Comparison of ENCODE assay signal across 10 mouse cellular contexts in the genomic region with DNA sequence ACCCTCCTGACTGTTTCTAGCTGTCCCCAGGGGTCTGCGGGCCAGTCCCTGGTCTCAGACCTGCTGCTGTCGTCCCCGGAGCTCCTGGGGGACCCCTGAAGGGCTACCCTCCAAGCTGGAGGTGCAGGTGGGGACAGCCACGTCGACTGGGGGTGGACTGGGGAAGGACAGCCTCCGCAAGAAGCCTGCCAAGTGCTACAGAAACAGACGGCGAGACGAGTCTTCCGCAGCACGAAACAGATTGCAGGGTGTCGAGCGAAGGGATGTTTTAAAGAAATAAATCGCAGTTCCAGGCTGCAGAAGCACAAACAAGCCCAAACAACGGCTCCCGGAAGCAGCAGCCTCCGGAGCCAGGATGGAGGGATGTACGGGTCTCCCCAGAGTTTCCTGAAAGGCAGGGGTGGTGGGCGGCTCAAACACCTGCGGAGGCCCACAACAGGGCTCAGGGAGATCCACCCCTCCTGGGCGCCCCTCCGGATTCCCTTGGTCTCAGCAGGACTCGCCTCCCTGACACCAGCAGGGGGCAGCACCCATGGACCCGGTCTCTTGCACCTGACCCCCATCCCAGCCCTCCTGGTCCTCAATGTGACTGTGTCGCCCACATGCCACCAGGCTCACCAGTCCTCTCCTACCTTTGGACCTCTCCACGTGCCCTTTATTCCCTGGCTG. TPM values are rescaled to one million over a fixed set of nuclear protein-coding genes. Genes with fewer than 3 reads are reported as not detected.
DNase-seq lines count a peak whose midpoint lies in the region; ATAC-seq and TF ChIP-seq lines count a peak whose summit lies in the region.
"Had no signal": no experiment of that assay in that cellular context is flagged by ENCODE, and none has a peak within 500 bp of the region (broad histone marks: within the 10 kb centered on the region; RNA-seq: fewer than 3 reads in every experiment).

No protein-coding gene starts in this region.

- ATAC-seq in intestine, embryonic 14.5 days (replicated peaks; ENCODE audit: low FRiP score, low TSS enrichment, low read depth) = no peak
- no peak for ATAC-seq in intestine, embryonic 16.5 days
- peak; percentile 34 to 44; a peak in 2 of 4 replicates for ATAC-seq in hematopoietic stem cell, adult 5-6 weeks (replicated peaks in 1 of 2; ENCODE audit: insufficient read depth in 1 of 2, low FRiP score in 2 of 2, low TSS enrichment in 1 of 2, low read depth in 1 of 2, poor library complexity in 2 of 2, severe bottlenecking in 2 of 2)

- no peaks in the 10 kb centered on the region for H3K79me3 ChIP-seq in C2C12 (ENCODE audit: low read depth)

- DNase-seq in intestine, embryonic 14.5 days (ENCODE audit: low spot score) = no peak
- peak; percentile 78 to 81 for DNase-seq in cerebellum, adult 18-20 months
- peak; percentile 76 to 93 for DNase-seq in left cerebral cortex, postnatal 25 days (ENCODE audit: low spot score in 2 of 2)
- DNase-seq in testis, postnatal 14 days (ENCODE audit: low spot score) = peak; percentile 68
- no peak for DNase-seq in heart, postnatal 25 days (ENCODE audit: low spot score)

- no peak overlapping the region for H3K9ac ChIP-seq in intestine, embryonic 14.5 days (ENCODE audit: low read length)
- no peak overlapping the region; the same call in 1 of the 2 replicates for H3K9ac ChIP-seq in intestine, embryonic 16.5 days (ENCODE audit: low read depth, low read length)
- H3K9ac ChIP-seq: heart, embryonic 13.5 days had no signal

- 47% methylated on average over 25 of the region's 26 CpGs for WGBS in intestine, embryonic 14.5 days
- whole genome bisulfite sequencing in intestine, embryonic 16.5 days = 58% methylated on average over 25 of the region's 26 CpGs

- peaks cover 10% of the 10 kb centered on the region for H3K36me3 ChIP-seq in intestine, embryonic 14.5 days (ENCODE audit: control insufficient read depth, insufficient read depth, low read length)
- no peaks in the 10 kb centered on the region for H3K36me3 ChIP-seq in intestine, embryonic 16.5 days (ENCODE audit: control insufficient read depth, insufficient read depth, low read length)
- no peaks in the 10 kb centered on the region for H3K36me3 ChIP-seq in C2C12 (ENCODE audit: control insufficient read depth, insufficient read depth)

- no peak overlapping the region for H3K4me3 ChIP-seq in intestine, embryonic 14.5 days (ENCODE audit: low read depth, low read length)
- H3K4me3 ChIP-seq in intestine, embryonic 16.5 days (ENCODE audit: low read length) = no peak overlapping the region
- no peak overlapping the region for H3K4me3 ChIP-seq in C2C12 (ENCODE audit: insufficient read depth, poor library complexity, severe bottlenecking)
- H3K4me3 ChIP-seq: heart, embryonic 13.5 days; myocyte had no signal

- TF ChIP-seq CTCF in C2C12 (IDR thresholded peaks at IDR 0.05; ENCODE audit: control insufficient read depth, insufficient read depth, insufficient read length) = peak; percentile 60

- no peaks in the 10 kb centered on the region for H3K9me3 ChIP-seq in intestine, embryonic 14.5 days (ENCODE audit: control insufficient read depth, low read length)
- H3K9me3 ChIP-seq in intestine, embryonic 16.5 days (ENCODE audit: control insufficient read depth, low read length) = no peaks in the 10 kb centered on the region
- H3K9me3 ChIP-seq: heart, embryonic 13.5 days had no signal

- H3K4me1 ChIP-seq in intestine, embryonic 14.5 days (replicated peaks; ENCODE audit: control insufficient read depth, insufficient read depth, low read length) = peaks cover 5% of the 10 kb centered on the region
- peaks cover 6% of the 10 kb centered on the region for H3K4me1 ChIP-seq in intestine, embryonic 16.5 days (ENCODE audit: control insufficient read depth, insufficient read depth, low read length)

- peak overlapping the region; percentile 7; the same call in 1 of the 2 replicates for H3K27ac ChIP-seq in intestine, embryonic 14.5 days (ENCODE audit: low read depth)
- H3K27ac ChIP-seq in intestine, embryonic 16.5 days (ENCODE audit: low read length) = no peak overlapping the region; the same call in 1 of the 2 replicates
- H3K27ac ChIP-seq: heart, embryonic 13.5 days had no signal

- no peak overlapping the region for H3K4me2 ChIP-seq in intestine, embryonic 14.5 days (ENCODE audit: low read length)
- no peak overlapping the region for H3K4me2 ChIP-seq in intestine, embryonic 16.5 days (ENCODE audit: low read depth, low read length)
- H3K4me2 ChIP-seq: heart, embryonic 13.5 days had no signal

- H3ac ChIP-seq in C2C12 (ENCODE audit: control insufficient read depth, insufficient read length, low read depth) = no peak overlapping the region

- H3K79me2 ChIP-seq in C2C12 (ENCODE audit: control insufficient read depth, insufficient read depth) = no peaks in the 10 kb centered on the region

- no peaks in the 10 kb centered on the region for H3K27me3 ChIP-seq in intestine, embryonic 14.5 days (replicated peaks; ENCODE audit: control insufficient read depth, insufficient read depth, low read length)
- H3K27me3 ChIP-seq in intestine, embryonic 16.5 days (replicated peaks; ENCODE audit: control insufficient read depth, insufficient read depth, low read length) = no peaks in the 10 kb centered on the region
- no peaks in the 10 kb centered on the region for H3K27me3 ChIP-seq in C2C12 (ENCODE audit: control insufficient read depth, insufficient read depth, insufficient read length)
- H3K27me3 ChIP-seq: heart, embryonic 13.5 days had no signal

- intact Hi-C loops in left cerebral cortex, postnatal 25 days (cut with DNase I) = no loop called here
- intact Hi-C loops in heart, postnatal 25 days (cut with DNase I) = no loop called here

TF ChIP-seq in C2C12, 6 proteins besides CTCF, POLR2A, EP300 and RAD21:
- TF ChIP-seq CEBPB (IDR thresholded peaks at IDR 0.05; ENCODE audit: low read depth) (no peak), MYOG (IDR thresholded peaks at IDR 0.05; ENCODE audit: control insufficient read depth, extremely low read depth, insufficient read length) (no peak), FOSL1 (IDR thresholded peaks at IDR 0.05; ENCODE audit: insufficient read depth, low read length, poor library complexity, severe bottlenecking) (no peak), MAX (IDR thresholded peaks at IDR 0.05) (no peak), USF1 (IDR thresholded peaks at IDR 0.05; ENCODE audit: low read depth) (no peak), MYOD1 (IDR thresholded peaks at IDR 0.05; ENCODE audit: control insufficient read depth, insufficient read length, low read depth) (no peak)

RNA-seq across cellular contexts. Expression of a gene that starts 29.6 kb away (rescaled TPM):
- polyA plus RNA-seq in intestine, embryonic 14.5 days (2014; fragmentation: Nextera tagmentation; extraction: Ambion mirVana) = 12.2 and 13.0 TPM in 2 replicates
- polyA plus RNA-seq in intestine, embryonic 16.5 days (2015; fragmentation: Nextera tagmentation; extraction: Ambion mirVana) = 11.0 and 12.7 TPM in 2 replicates
- polyA plus RNA-seq in C2C12 (2012; fragmentation: generic; extraction: Trizol) = 4.9 TPM
- total RNA-seq in hematopoietic stem cell, adult 5-6 weeks (2017) = 5.5 TPM in 2 replicates
- total RNA-seq in left cerebral cortex, postnatal 25 days (2021) = 10 to 100 TPM; 32.1 to 40.9 TPM
- total RNA-seq in heart, postnatal 25 days (2021) = 10 to 100 TPM; 65.1 to 66.4 TPM

RNA-seq across cellular contexts. Expression of a gene that starts 29.7 kb away (rescaled TPM):
- 4.0 and 5.1 TPM in 2 replicates for polyA plus RNA-seq in intestine, embryonic 14.5 days (2014; fragmentation: Nextera tagmentation; extraction: Ambion mirVana)
- 1.4 and 2.8 TPM in 2 replicates for polyA plus RNA-seq in intestine, embryonic 16.5 days (2015; fragmentation: Nextera tagmentation; extraction: Ambion mirVana)
- polyA plus RNA-seq in C2C12 (2012; fragmentation: generic; extraction: Trizol) = 0.12 TPM
- total RNA-seq in hematopoietic stem cell, adult 5-6 weeks (2017) = 16.1 and 17.6 TPM in 2 replicates
- total RNA-seq in left cerebral cortex, postnatal 25 days (2021) = 1 to 10 TPM in 1 of 2 experiments, under 1 TPM in 1; 0.98 to 1.4 TPM
- total RNA-seq in heart, postnatal 25 days (2021) = not detected

Comparison
In these comparisons a context has a peak if more than half of its experiments do, and no peak if none do; other contexts are left out.
1. ATAC-seq: peak in hematopoietic stem cell, adult 5-6 weeks (2 of 2); none in intestine, embryonic 14.5 days (single experiment) and intestine, embryonic 16.5 days (single experiment).
2. DNase-seq: peak in cerebellum, adult 18-20 months (2 of 2), left cerebral cortex, postnatal 25 days (2 of 2) and testis, postnatal 14 days (single experiment); none in intestine, embryonic 14.5 days (single experiment) and heart, postnatal 25 days (single experiment).